Mouse (Mus musculus): ENCODE data around the gene Ipo11. TPM values are rescaled to one million over a fixed set of nuclear protein-coding genes. Genes with fewer than 3 reads are reported as not detected.
A peak's percentile ranks its signal among the peaks of the same experiment; 100 is the strongest.
"Not testable (repeated sequence)": the region's sequence is repeated elsewhere in the genome, so short reads cannot be mapped to it uniquely, and the experiment has no call there.

The Ipo11 gene
- polyA plus RNA-seq, 1 experiment from 2014 or later: 48.3 TPM

GRCm38 (mm10) chr13:106910096-106910495 is 26.7 kb downstream of the Ipo11 start:
- ATAC-seq (replicated peaks; ENCODE audit: low FRiP score, low read depth) (no peak), DNase-seq (ENCODE audit: low spot score) (no peak)
- no peaks in the 10 kb centered on the region for H3K4me1 ChIP-seq (replicated peaks; ENCODE audit: insufficient read depth, low read length)
- no peaks in the 10 kb centered on the region for H3K9me3 ChIP-seq (replicated peaks; ENCODE audit: low read length)
- peaks cover 31% of the 10 kb centered on the region for H3K36me3 ChIP-seq (ENCODE audit: insufficient read depth, low read length)
- no peak overlapping the region for H3K4me2 ChIP-seq (ENCODE audit: low read length)
- H3K9ac ChIP-seq (ENCODE audit: low read depth, low read length): no peak overlapping the region
- no peaks in the 10 kb centered on the region for H3K27me3 ChIP-seq (ENCODE audit: insufficient read depth, low read length)
- H3K4me3 ChIP-seq (replicated peaks; ENCODE audit: low read depth, low read length): no peak overlapping the region
- no peak for TF ChIP-seq CTCF (IDR thresholded peaks at IDR 0.05; ENCODE audit: low read depth)
- no peak overlapping the region for H3K27ac ChIP-seq
- 97% methylated on average over 10 of the region's 10 CpGs for WGBS

- Histone ChIP-seq H3K4me3 (replicated peaks; ENCODE audit: low read depth, low read length) (no peak overlapping the region), H3K9ac (ENCODE audit: low read depth, low read length) (no peak overlapping the region), H3K4me1 (replicated peaks; ENCODE audit: insufficient read depth, low read length) (no peaks in the 10 kb centered on the region), H3K4me2 (ENCODE audit: low read length) (no peak overlapping the region), H3K27me3 (ENCODE audit: insufficient read depth, low read length) (no peaks in the 10 kb centered on the region), H3K27ac (no peak overlapping the region), H3K9me3 (replicated peaks; ENCODE audit: low read length) (no peaks in the 10 kb centered on the region), H3K36me3 (ENCODE audit: insufficient read depth, low read length) (peaks cover 31% of the 10 kb centered on the region)
- no peak for ATAC-seq (replicated peaks; ENCODE audit: low FRiP score, low read depth)
- no peak for DNase-seq (ENCODE audit: low spot score)
- WGBS: 98% methylated on average over 4 of the region's 4 CpGs
- no peak for TF ChIP-seq CTCF (IDR thresholded peaks at IDR 0.05; ENCODE audit: low read depth)
Measured at GRCm38 (mm10) chr13:106907273-106907672, 29.5 kb downstream of the Ipo11 start.

- ATAC-seq (replicated peaks; ENCODE audit: low FRiP score, low read depth): not testable (repeated sequence)
- peaks cover 31% of the 10 kb centered on the region for H3K36me3 ChIP-seq (ENCODE audit: insufficient read depth, low read length)
- 81% methylated on average over 6 of the region's 6 CpGs for WGBS
Measured at GRCm38 (mm10) chr13:106905154-106905553, 31.6 kb downstream of the Ipo11 start.

GRCm38 (mm10) chr13:106904637-106905036 is 32.1 kb downstream of the Ipo11 start:
- 76% methylated on average over 3 of the region's 3 CpGs for WGBS
- Histone ChIP-seq H3K9me3 (replicated peaks; ENCODE audit: low read length) (no peaks in the 10 kb centered on the region), H3K27me3 (ENCODE audit: insufficient read depth, low read length) (no peaks in the 10 kb centered on the region), H3K36me3 (ENCODE audit: insufficient read depth, low read length) (peaks cover 30% of the 10 kb centered on the region), H3K4me1 (replicated peaks; ENCODE audit: insufficient read depth, low read length) (no peaks in the 10 kb centered on the region), H3K9ac (ENCODE audit: low read depth, low read length) (no peak overlapping the region), H3K27ac (no peak overlapping the region), H3K4me2 (ENCODE audit: low read length) (no peak overlapping the region), H3K4me3 (replicated peaks; ENCODE audit: low read depth, low read length) (no peak overlapping the region)
- TF ChIP-seq CTCF (IDR thresholded peaks at IDR 0.05; ENCODE audit: low read depth): no peak
- DNase-seq (ENCODE audit: low spot score): no peak
- ATAC-seq (replicated peaks; ENCODE audit: low FRiP score, low read depth): no peak

More at GRCm38 (mm10) chr13:106905154-106905553, 31.6 kb downstream of the Ipo11 start:
- not testable (repeated sequence) for H3K9me3 ChIP-seq (replicated peaks; ENCODE audit: low read length); H3K4me2 ChIP-seq (ENCODE audit: low read length); H3K4me1 ChIP-seq (replicated peaks; ENCODE audit: insufficient read depth, low read length); H3K4me3 ChIP-seq (replicated peaks; ENCODE audit: low read depth, low read length); DNase-seq (ENCODE audit: low spot score); H3K27me3 ChIP-seq (ENCODE audit: insufficient read depth, low read length); H3K27ac ChIP-seq; H3K9ac ChIP-seq (ENCODE audit: low read depth, low read length)

GRCm38 (mm10) chr13:106894284-106894683 is 42.5 kb downstream of the Ipo11 start:
- Histone ChIP-seq H3K9me3 (replicated peaks; ENCODE audit: low read length) (no peaks in the 10 kb centered on the region), H3K9ac (ENCODE audit: low read depth, low read length) (no peak overlapping the region), H3K4me2 (ENCODE audit: low read length) (no peak overlapping the region), H3K27me3 (ENCODE audit: insufficient read depth, low read length) (no peaks in the 10 kb centered on the region), H3K4me3 (replicated peaks; ENCODE audit: low read depth, low read length) (no peak overlapping the region), H3K4me1 (replicated peaks; ENCODE audit: insufficient read depth, low read length) (no peaks in the 10 kb centered on the region), H3K36me3 (ENCODE audit: insufficient read depth, low read length) (peaks cover 10% of the 10 kb centered on the region; the same call in 1 of the 2 replicates), H3K27ac (no peak overlapping the region)
- 100% methylated on average over 2 of the region's 2 CpGs for WGBS
- peak; percentile 44; the same call in 1 of the 2 replicates for TF ChIP-seq CTCF (IDR thresholded peaks at IDR 0.05; ENCODE audit: low read depth)
- DNase-seq (ENCODE audit: low spot score) (no peak), ATAC-seq (replicated peaks; ENCODE audit: low FRiP score, low read depth) (no peak)

GRCm38 (mm10) chr13:106893701-106894100 is 43.1 kb downstream of the Ipo11 start:
- no peak for TF ChIP-seq CTCF (IDR thresholded peaks at IDR 0.05; ENCODE audit: low read depth)
- 89% methylated on average over 5 of the region's 5 CpGs for WGBS
- no peak overlapping the region for H3K4me2 ChIP-seq (ENCODE audit: low read length)

GRCm38 (mm10) chr13:106893196-106893595 is 43.6 kb downstream of the Ipo11 start:
- Histone ChIP-seq H3K27ac (no peak overlapping the region), H3K36me3 (ENCODE audit: insufficient read depth, low read length) (peaks cover 10% of the 10 kb centered on the region; the same call in 1 of the 2 replicates), H3K9ac (ENCODE audit: low read depth, low read length) (no peak overlapping the region), H3K27me3 (ENCODE audit: insufficient read depth, low read length) (no peaks in the 10 kb centered on the region), H3K4me1 (replicated peaks; ENCODE audit: insufficient read depth, low read length) (no peaks in the 10 kb centered on the region), H3K4me2 (ENCODE audit: low read length) (no peak overlapping the region), H3K9me3 (replicated peaks; ENCODE audit: low read length) (no peaks in the 10 kb centered on the region), H3K4me3 (replicated peaks; ENCODE audit: low read depth, low read length) (no peak overlapping the region)
- no peak for ATAC-seq (replicated peaks; ENCODE audit: low FRiP score, low read depth)
- no peak for DNase-seq (ENCODE audit: low spot score)
- 82% methylated on average over 9 of the region's 9 CpGs for WGBS
- no peak for TF ChIP-seq CTCF (IDR thresholded peaks at IDR 0.05; ENCODE audit: low read depth)

More at GRCm38 (mm10) chr13:106893701-106894100, 43.1 kb downstream of the Ipo11 start:
- Histone ChIP-seq H3K27me3 (ENCODE audit: insufficient read depth, low read length) (no peaks in the 10 kb centered on the region), H3K4me1 (replicated peaks; ENCODE audit: insufficient read depth, low read length) (no peaks in the 10 kb centered on the region), H3K9ac (ENCODE audit: low read depth, low read length) (no peak overlapping the region), H3K36me3 (ENCODE audit: insufficient read depth, low read length) (peaks cover 10% of the 10 kb centered on the region; the same call in 1 of the 2 replicates), H3K9me3 (replicated peaks; ENCODE audit: low read length) (no peaks in the 10 kb centered on the region), H3K4me3 (replicated peaks; ENCODE audit: low read depth, low read length) (no peak overlapping the region), H3K27ac (no peak overlapping the region)
- no peak for DNase-seq (ENCODE audit: low spot score)
- no peak for ATAC-seq (replicated peaks; ENCODE audit: low FRiP score, low read depth)
